Mouse (Mus musculus) testis, postnatal 10 days (tissue): ENCODE results near the gene Slc9a7.

Experiments
- DNase-seq: peaks from one replicate; pipeline ENCODE4 v3.0.0; 2021; ENCODE audit warnings: low spot score

The Slc9a7 gene

GRCm38 (mm10) chrX:20157519-20157918 is 134.1 kb downstream of the Slc9a7 start:
- DNase-seq = no peak

DNA sequence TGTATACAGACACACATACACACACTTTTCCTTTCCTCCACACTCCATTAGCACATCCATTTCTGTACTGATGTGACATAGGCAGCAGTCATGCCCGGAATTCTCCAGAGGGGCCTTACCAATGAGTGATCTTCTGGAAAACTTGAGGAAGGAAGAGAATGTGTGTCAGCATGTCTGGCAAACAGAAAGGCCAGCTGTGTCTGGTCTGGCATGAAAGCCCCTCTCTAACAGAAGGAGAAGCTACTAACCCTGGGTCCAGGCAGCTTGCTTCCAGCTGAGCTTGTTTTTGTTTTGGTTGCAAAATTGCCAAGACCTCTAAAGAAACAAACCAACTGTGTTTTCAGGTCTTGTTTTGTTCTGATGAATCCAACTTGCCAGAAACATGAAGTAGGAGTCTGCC is 162.1 kb downstream of the Slc9a7 start:
- no peak for DNase-seq

GRCm38 (mm10) chrX:20128951-20129350 is 162.7 kb downstream of the Slc9a7 start:
- DNase-seq = no peak

- DNase-seq = no peak
Observed at GRCm38 (mm10) chrX:20125481-20125880, 166.1 kb downstream of the Slc9a7 start.

DNA sequence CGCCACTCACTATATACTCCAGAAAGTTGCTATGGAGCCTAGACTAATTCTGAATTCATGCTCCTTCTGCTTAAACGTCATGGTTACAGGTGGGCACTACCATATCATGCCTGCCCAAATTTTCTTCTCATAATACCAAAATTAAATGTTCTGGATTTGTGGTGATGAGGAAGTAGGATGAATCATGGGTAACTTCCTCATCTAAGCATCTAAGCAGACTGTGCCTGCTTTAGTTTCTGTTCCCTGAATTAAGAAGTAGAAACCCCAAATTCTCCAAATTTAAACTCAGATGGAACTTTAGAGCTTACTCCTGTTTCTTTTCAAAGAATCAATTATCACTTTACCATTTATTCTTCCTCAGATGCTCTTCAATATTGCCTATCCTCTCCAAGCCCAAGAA is 173.9 kb downstream of the Slc9a7 start:
- no peak for DNase-seq

DNA sequence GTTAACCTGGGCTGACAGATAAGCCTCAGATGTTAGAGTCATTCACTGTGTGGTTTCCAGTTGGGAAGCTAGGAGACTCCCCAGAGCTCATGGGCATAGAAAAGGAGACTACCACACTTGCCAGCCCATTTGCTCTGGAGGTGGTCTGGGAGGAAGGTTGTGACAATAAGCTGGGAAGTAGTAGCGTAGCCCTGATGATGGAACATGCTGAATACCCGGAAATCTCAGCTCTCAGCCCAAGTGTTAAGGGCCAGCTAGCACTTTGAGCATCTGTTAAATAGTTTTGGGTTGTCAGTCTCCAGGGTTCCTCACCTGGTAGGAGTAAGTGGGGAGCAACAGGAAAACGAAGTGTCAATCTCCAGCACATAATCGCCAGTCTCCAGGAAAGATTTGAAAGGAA is 221.4 kb downstream of the Slc9a7 start:
- DNase-seq = no peak

- DNase-seq = no peak
Observed at GRCm38 (mm10) chrX:20066636-20067035, 225.0 kb downstream of the Slc9a7 start.

DNA sequence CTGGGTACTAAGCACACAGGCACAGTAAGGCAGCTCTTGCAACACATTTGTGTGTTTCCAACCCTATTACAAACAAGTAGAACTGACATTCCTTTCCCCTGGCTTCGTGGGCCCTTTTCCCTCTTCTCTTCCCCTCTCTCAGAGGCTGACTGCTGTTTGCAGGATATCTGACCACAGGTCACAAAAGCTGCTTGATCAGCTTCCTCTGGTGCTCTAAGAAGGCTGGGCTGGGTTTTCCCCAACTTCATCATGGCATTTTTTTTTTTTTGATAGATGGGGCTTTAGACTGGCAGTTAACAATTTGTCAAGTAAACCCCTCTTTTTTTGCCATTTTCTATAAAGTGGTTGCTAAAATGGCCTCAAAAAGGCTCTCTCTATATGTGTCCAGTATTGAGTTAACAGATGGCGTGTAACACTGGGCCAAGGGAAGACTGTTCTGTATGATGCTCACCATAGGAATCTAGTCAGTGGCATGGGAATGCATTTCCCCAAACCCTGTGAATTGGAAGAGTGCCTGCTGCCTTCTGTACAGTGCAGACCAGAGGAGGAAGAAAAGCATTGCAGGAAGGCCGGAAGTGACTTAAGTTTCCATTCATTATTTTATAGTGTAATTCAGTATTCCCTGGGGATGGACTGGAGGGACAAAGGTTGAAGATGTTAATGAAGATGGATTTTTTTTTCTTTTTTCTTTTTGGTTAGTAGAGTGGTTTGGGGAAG is 229.7 kb downstream of the Slc9a7 start:
- DNase-seq = no peak

DNA sequence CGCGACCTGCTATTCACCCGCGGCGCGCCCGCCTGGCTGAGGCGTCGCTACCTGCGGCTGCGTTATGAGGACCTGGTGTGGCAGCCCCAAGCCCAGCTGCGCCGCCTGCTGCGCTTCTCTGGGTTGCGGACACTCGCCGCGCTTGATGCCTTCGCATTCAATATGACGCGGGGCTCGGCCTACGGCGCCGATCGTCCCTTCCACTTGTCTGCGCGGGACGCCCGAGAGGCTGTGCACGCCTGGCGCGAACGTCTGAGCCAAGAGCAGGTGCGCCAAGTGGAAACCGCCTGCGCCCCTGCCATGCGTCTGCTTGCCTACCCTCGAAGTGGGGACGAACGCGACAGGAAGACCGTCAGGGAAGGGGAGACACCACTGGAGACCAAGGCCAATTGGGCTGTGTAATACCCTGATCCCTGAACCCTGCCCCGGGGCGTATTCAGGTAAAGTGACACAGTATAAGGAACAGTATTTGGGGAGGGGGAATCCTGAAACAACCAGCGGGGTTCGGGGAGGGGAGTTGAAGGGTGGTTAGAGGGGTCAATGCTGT is 230.8 kb downstream of the Slc9a7 start:
- peak; percentile 32 for DNase-seq

DNA sequence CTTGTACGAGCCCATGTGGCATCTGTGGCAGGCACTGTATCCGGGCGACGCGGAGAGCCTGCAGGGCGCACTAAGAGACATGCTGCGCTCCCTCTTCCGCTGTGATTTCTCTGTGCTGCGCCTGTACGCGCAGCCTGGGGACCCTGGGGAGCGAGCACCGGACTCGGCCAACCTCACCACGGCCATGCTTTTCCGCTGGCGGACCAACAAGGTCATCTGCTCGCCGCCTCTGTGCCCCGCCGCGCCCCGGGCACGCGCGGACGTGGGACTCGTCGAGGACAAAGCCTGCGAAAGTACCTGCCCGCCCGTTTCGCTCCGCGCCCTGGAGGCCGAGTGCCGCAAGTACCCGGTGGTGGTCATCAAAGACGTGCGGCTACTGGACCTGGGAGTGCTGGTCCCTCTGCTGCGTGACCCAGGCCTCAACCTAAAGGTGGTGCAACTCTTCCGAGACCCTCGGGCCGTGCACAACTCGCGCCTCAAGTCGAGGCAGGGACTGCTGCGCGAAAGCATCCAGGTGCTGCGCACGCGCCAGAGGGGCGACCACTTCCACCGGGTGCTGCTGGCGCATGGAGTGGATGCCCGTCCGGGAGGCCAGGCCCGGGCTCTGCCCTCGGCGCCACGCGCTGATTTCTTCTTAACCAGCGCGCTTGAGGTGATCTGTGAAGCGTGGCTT is 231.4 kb downstream of the Slc9a7 start:
- peak; percentile 36 for DNase-seq

DNA sequence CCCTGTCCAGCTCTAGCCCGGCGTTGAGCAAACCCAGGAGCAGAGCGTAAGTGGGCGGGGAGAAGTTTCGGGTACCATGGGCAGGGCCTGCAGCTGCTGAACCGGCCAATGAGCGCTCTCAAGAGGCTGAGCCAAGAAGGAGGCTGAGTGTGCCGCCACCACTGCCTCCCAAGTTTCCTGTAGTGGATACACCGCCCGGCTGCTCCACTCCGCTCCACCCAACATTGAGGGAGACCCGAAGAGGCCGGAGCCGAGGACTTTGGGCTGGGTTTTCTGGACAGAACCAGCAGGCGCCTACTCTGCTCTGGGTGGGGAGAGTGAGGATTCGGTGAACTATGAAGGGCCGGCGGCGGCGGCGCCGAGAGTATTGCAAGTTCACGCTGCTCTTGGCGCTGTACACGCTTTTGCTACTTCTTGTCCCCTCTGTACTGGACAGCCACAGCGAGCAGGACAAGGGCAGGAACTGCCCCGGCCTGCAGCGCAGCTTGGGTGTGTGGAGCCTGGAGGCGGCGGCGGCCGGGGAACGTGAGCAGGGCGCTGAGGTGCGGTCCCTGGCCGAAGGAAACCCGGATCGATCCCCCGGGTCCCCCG is 232.1 kb downstream of the Slc9a7 start, which contains the start of gene Chst7:
Gene Chst7, plus strand, starts transcription at position 180 of the 591 bp plus-strand sequence.
- peak; percentile 41 for DNase-seq
